Mouse (Mus musculus) kidney, postnatal 0 days (tissue): Measurements from ENCODE around the gene Nt5dc1. TPM values are rescaled to one million over a fixed set of nuclear protein-coding genes. Genes with fewer than 3 reads are reported as not detected.

Experiments used
- ATAC-seq: fragments of 200-750 bp; cut with Nextera tagmentation; replicated peaks from 2 replicates; pipeline ENCODE4 v1.8.0; 2017; ENCODE audit warnings: low read depth, moderate number of reproducible peaks, moderate TSS enrichment, moderate library complexity; ENCODE audit not compliant: low FRiP score
- DNase-seq: peaks from one replicate; pipeline ENCODE4 v3.0.0-alpha.2; 2016; ENCODE audit warnings: low spot score
- H3K27ac ChIP-seq: fragments of 300-500 bp; sonication (generic); 2 replicates; pipeline ENCODE4 v1.5.1; 2014; ENCODE audit warnings: mild to moderate bottlenecking
- H3K27me3 ChIP-seq: fragments of 300-500 bp; sonication (generic); 2 replicates; pipeline ENCODE4 v1.6.1; 2014; ENCODE audit warnings: low read length, mixed read lengths; ENCODE audit not compliant: insufficient read depth
- H3K36me3 ChIP-seq: fragments of 300-500 bp; sonication (generic); 2 replicates; pipeline ENCODE4 v1.6.1; 2014; ENCODE audit warnings: low read length, mixed read lengths; ENCODE audit not compliant: insufficient read depth
- H3K4me1 ChIP-seq: fragments of 300-500 bp; sonication (generic); replicated peaks from 2 replicates; pipeline ENCODE4 v1.6.1; 2014; ENCODE audit warnings: antibody characterized with exemption, low read length, mixed read lengths; ENCODE audit not compliant: insufficient read depth
- H3K4me2 ChIP-seq: fragments of 300-500 bp; sonication (generic); 2 replicates; pipeline ENCODE4 v1.6.1; 2014; ENCODE audit warnings: mild to moderate bottlenecking, low read length, moderate library complexity, mixed read lengths
- H3K4me3 ChIP-seq: fragments of 300-500 bp; sonication (generic); replicated peaks from 2 replicates; pipeline ENCODE4 v1.5.1; 2014; ENCODE audit warnings: low read depth, low read length
- H3K9ac ChIP-seq: fragments of 300-500 bp; sonication (generic); 2 replicates; pipeline ENCODE4 v1.6.1; 2014; ENCODE audit warnings: low read depth, low read length
- H3K9me3 ChIP-seq: fragments of 300-500 bp; sonication (generic); replicated peaks from 2 replicates; pipeline ENCODE4 v1.6.1; 2016; ENCODE audit warnings: low read length, inconsistent platforms, mixed read lengths
- CTCF ChIP-seq: IDR thresholded peaks from 2 replicates; pipeline ENCODE4 v1.5.1; 2016; ENCODE audit warnings: antibody characterized with exemption, low read depth, mild to moderate bottlenecking, moderate library complexity
- WGBS: fragments of 180-500 bp; shearing (Covaris S2); extraction: QIAGEN DNeasy Blood & Tissue Kit; methylation state at CpG from one replicate; pipeline ENCODE4 v1.1.7; 2014; 5-methylcytosine and 5-hydroxymethylcytosine counted together
- polyA plus RNA-seq: library from polyadenylated mRNA; unstranded; fragments of >200 nt; fragmentation: Nextera tagmentation; extraction: Ambion mirVana; gene quantifications from 2 replicates; pipeline ENCODE4 v1.2.1, GENCODE M21; 2015

Gene Nt5dc1
- polyA plus RNA-seq, 1 experiment from 2014 or later = 15.2 TPM

GRCm38 (mm10) chr10:34249594-34249993, 168.8 kb downstream of the Nt5dc1 start:
- no peak for TF ChIP-seq CTCF
- H3K27me3 ChIP-seq = no peaks in the 10 kb centered on the region
- 59% methylated on average over 2 of the region's 2 CpGs for WGBS
- H3K4me2 ChIP-seq = no peak overlapping the region
- H3K27ac ChIP-seq = no peak overlapping the region
- no peaks in the 10 kb centered on the region for H3K4me1 ChIP-seq
- no peaks in the 10 kb centered on the region for H3K9me3 ChIP-seq
- H3K4me3 ChIP-seq = no peak overlapping the region
- no peak for ATAC-seq
- no peak overlapping the region for H3K9ac ChIP-seq
- H3K36me3 ChIP-seq = no peaks in the 10 kb centered on the region
- no peak for DNase-seq

- Histone ChIP-seq H3K4me3 (no peak overlapping the region), H3K27me3 (no peaks in the 10 kb centered on the region), H3K9ac (no peak overlapping the region), H3K9me3 (no peaks in the 10 kb centered on the region), H3K36me3 (no peaks in the 10 kb centered on the region), H3K4me1 (no peaks in the 10 kb centered on the region), H3K27ac (no peak overlapping the region), H3K4me2 (no peak overlapping the region)
- WGBS = 25% methylated on average over 3 of the region's 3 CpGs
- ATAC-seq (no peak), DNase-seq (peak; percentile 55)
- no peak for TF ChIP-seq CTCF
Measured at GRCm38 (mm10) chr10:34247757-34248156, 170.6 kb downstream of the Nt5dc1 start.

GRCm38 (mm10) chr10:34246106-34246505, 172.2 kb downstream of the Nt5dc1 start:
- DNase-seq (no peak), ATAC-seq (no peak)
- no peak overlapping the region for H3K9ac ChIP-seq
- H3K4me2 ChIP-seq = no peak overlapping the region
- WGBS = 69% methylated on average over 2 of the region's 2 CpGs
- no peaks in the 10 kb centered on the region for H3K4me1 ChIP-seq
- H3K36me3 ChIP-seq = no peaks in the 10 kb centered on the region
- H3K27me3 ChIP-seq = no peaks in the 10 kb centered on the region
- no peak overlapping the region for H3K27ac ChIP-seq
- no peak for TF ChIP-seq CTCF
- H3K9me3 ChIP-seq = no peaks in the 10 kb centered on the region
- no peak overlapping the region for H3K4me3 ChIP-seq

- Histone ChIP-seq H3K9me3 (no peaks in the 10 kb centered on the region), H3K4me3 (no peak overlapping the region), H3K4me2 (no peak overlapping the region), H3K27me3 (no peaks in the 10 kb centered on the region), H3K27ac (no peak overlapping the region), H3K4me1 (no peaks in the 10 kb centered on the region), H3K36me3 (no peaks in the 10 kb centered on the region), H3K9ac (no peak overlapping the region)
- DNase-seq (peak; percentile 53), ATAC-seq (no peak)
- WGBS = 59% methylated on average over 5 of the region's 5 CpGs
- no peak for TF ChIP-seq CTCF
Measured at GRCm38 (mm10) chr10:34244745-34245144, 173.6 kb downstream of the Nt5dc1 start.

GRCm38 (mm10) chr10:34238536-34238935, 179.8 kb downstream of the Nt5dc1 start:
- no peak overlapping the region for H3K4me3 ChIP-seq
- ATAC-seq (no peak), DNase-seq (no peak)
- no peak overlapping the region for H3K9ac ChIP-seq
- no peak for TF ChIP-seq CTCF
- no peaks in the 10 kb centered on the region for H3K9me3 ChIP-seq
- no peak overlapping the region for H3K4me2 ChIP-seq
- no peak overlapping the region for H3K27ac ChIP-seq
- H3K4me1 ChIP-seq = no peaks in the 10 kb centered on the region
- H3K27me3 ChIP-seq = no peaks in the 10 kb centered on the region
- 73% methylated on average over 4 of the region's 4 CpGs for WGBS
- no peaks in the 10 kb centered on the region for H3K36me3 ChIP-seq

Other genes starting within 250 kb of the Nt5dc1 start
- gene Dse, start 210.8 kb downstream of the Nt5dc1 start, polyA plus RNA-seq = 17.4 and 19.1 TPM in 2 replicates
- 70.1 and 74.9 TPM in 2 replicates for gene Tspyl1, start 136.4 kb downstream of the Nt5dc1 start, polyA plus RNA-seq
- 9.4 and 9.9 TPM in 2 replicates for gene Tspyl4, start 121.1 kb downstream of the Nt5dc1 start, polyA plus RNA-seq
- 0.06 and 0.09 TPM in 2 replicates for gene Col10a1, start 28.6 kb downstream of the Nt5dc1 start, polyA plus RNA-seq
- 20.5 and 21.3 TPM in 2 replicates for gene Frk, start 64.8 kb upstream of the Nt5dc1 start, polyA plus RNA-seq